Mouse (Mus musculus) testis, adult 2 months (tissue): Measurements from ENCODE around the gene Ercc2. TPM values are rescaled to one million over a fixed set of nuclear protein-coding genes. Genes with fewer than 3 reads are reported as not detected.
A peak's percentile ranks its signal among the peaks of the same experiment; 100 is the strongest.

Experiments used
- H3K27ac ChIP-seq: fragments of 200-500 bp; 2 replicates; pipeline ENCODE4 v1.5.1; 2012; ENCODE audit warnings: low read depth, low read length; ENCODE audit not compliant: control insufficient read depth, insufficient read depth
- H3K27me3 ChIP-seq: fragments of 200-500 bp; 2 replicates; pipeline ENCODE4 v1.6.1; 2012; ENCODE audit warnings: mild to moderate bottlenecking, low read length, moderate library complexity; ENCODE audit not compliant: control insufficient read depth, insufficient read depth
- H3K36me3 ChIP-seq: fragments of 200-500 bp; 2 replicates; pipeline ENCODE4 v1.6.1; 2012; ENCODE audit warnings: mild to moderate bottlenecking, low read length; ENCODE audit not compliant: control insufficient read depth, insufficient read depth
- H3K4me1 ChIP-seq: fragments of 200-500 bp; 2 replicates; pipeline ENCODE4 v1.6.1; 2012; ENCODE audit warnings: low read length; ENCODE audit not compliant: control insufficient read depth, insufficient read depth
- H3K4me3 ChIP-seq: fragments of 200-500 bp; 2 replicates; pipeline ENCODE4 v1.5.1; 2012; ENCODE audit warnings: low read depth, mild to moderate bottlenecking, low read length, moderate library complexity, mixed read lengths; ENCODE audit not compliant: control insufficient read depth
- CTCF ChIP-seq: fragments of 200-500 bp; IDR thresholded peaks from 2 replicates; pipeline ENCODE4 v1.5.1; 2012; ENCODE audit warnings: low read depth, mild to moderate bottlenecking, inconsistent platforms, low read length, moderate library complexity; ENCODE audit not compliant: control insufficient read depth, insufficient read depth, insufficient replicate concordance
- POLR2A ChIP-seq: fragments of 200-500 bp; IDR thresholded peaks from 2 replicates; pipeline ENCODE4 v1.6.1; 2012; ENCODE audit warnings: low read depth, mild to moderate bottlenecking, inconsistent platforms, low read length, moderate library complexity; ENCODE audit not compliant: control insufficient read depth
- polyA plus RNA-seq: library from polyadenylated mRNA; depleted of rRNA; stranded (reverse); fragments of >200 nt; gene quantifications from 2 replicates; pipeline ENCODE4 v1.2.3, GENCODE M21; 2012

The Ercc2 gene
- polyA plus RNA-seq, 1 experiment = 53.3 TPM

- Histone ChIP-seq H3K36me3 (no peaks in the 10 kb centered on the region), H3K4me3 (peak overlapping the region; percentile 44), H3K27me3 (no peaks in the 10 kb centered on the region), H3K4me1 (peaks cover 29% of the 10 kb centered on the region), H3K27ac (no peak overlapping the region)
- TF ChIP-seq POLR2A (no peak), CTCF (no peak)
Observed at GRCm38 (mm10) chr7:19341761-19342409, 39.9 kb upstream of the Ercc2 start.

GRCm38 (mm10) chr7:19342481-19343027 is 39.3 kb upstream of the Ercc2 start:
- no peak overlapping the region for H3K27ac ChIP-seq
- TF ChIP-seq POLR2A = no peak
- peak; percentile 94 for TF ChIP-seq CTCF

GRCm38 (mm10) chr7:19343210-19343808 is 38.5 kb upstream of the Ercc2 start:
- Histone ChIP-seq H3K27ac (no peak overlapping the region), H3K4me1 (peaks cover 29% of the 10 kb centered on the region), H3K36me3 (no peaks in the 10 kb centered on the region), H3K27me3 (no peaks in the 10 kb centered on the region), H3K4me3 (no peak overlapping the region)
- TF ChIP-seq POLR2A = no peak
- peak; percentile 81; the same call in 1 of the 2 replicates for TF ChIP-seq CTCF

More at GRCm38 (mm10) chr7:19342481-19343027, 39.3 kb upstream of the Ercc2 start:
- Histone ChIP-seq H3K27me3 (no peaks in the 10 kb centered on the region), H3K36me3 (no peaks in the 10 kb centered on the region), H3K4me3 (peak overlapping the region; percentile 60), H3K4me1 (peaks cover 29% of the 10 kb centered on the region)

- Histone ChIP-seq H3K4me3 (peak within 1 kb of the TSS; percentile 100), H3K4me1 (peaks cover 29% of the 10 kb centered on the region), H3K36me3 (no peaks in the 10 kb centered on the region), H3K27me3 (no peaks in the 10 kb centered on the region), H3K27ac (peak within 1 kb of the TSS; percentile 99)
- TF ChIP-seq CTCF (no peak), POLR2A (no peak)
Observed at GRCm38 (mm10) chr7:19344237-19344847, 37.5 kb upstream of the Ercc2 start, which contains the start of gene Ercc1. Ercc1 (plus strand) TSS chr7:19344778.

- TF ChIP-seq CTCF (no peak), POLR2A (peak; percentile 59)
- H3K27ac ChIP-seq = peak overlapping the region; percentile 99
- peaks cover 32% of the 10 kb centered on the region for H3K4me1 ChIP-seq
- no peaks in the 10 kb centered on the region for H3K36me3 ChIP-seq
- H3K4me3 ChIP-seq = peak overlapping the region; percentile 100
- no peaks in the 10 kb centered on the region for H3K27me3 ChIP-seq
Observed at GRCm38 (mm10) chr7:19344938-19345471, 36.8 kb upstream of the Ercc2 start.

GRCm38 (mm10) chr7:19349188-19349915 is 32.5 kb upstream of the Ercc2 start:
- no peaks in the 10 kb centered on the region for H3K27me3 ChIP-seq
- H3K4me3 ChIP-seq = no peak overlapping the region
- 0 out of 2 replicates have a peak overlapping the region, but pooled peaks have one; percentile 5 for H3K27ac ChIP-seq
- peaks cover 17% of the 10 kb centered on the region for H3K4me1 ChIP-seq
- H3K36me3 ChIP-seq = no peaks in the 10 kb centered on the region
- TF ChIP-seq POLR2A (no peak), CTCF (no peak)

- H3K27ac ChIP-seq = no peak overlapping the region
- H3K4me1 ChIP-seq = peaks cover 13% of the 10 kb centered on the region
- TF ChIP-seq POLR2A (no peak), CTCF (no peak)
- H3K27me3 ChIP-seq = no peaks in the 10 kb centered on the region
- no peaks in the 10 kb centered on the region for H3K36me3 ChIP-seq
- no peak overlapping the region for H3K4me3 ChIP-seq
Observed at GRCm38 (mm10) chr7:19350221-19350620, 31.6 kb upstream of the Ercc2 start.
